Mouse (Mus musculus) inflammation-experienced regulatory T-cells, adult 6 months (primary cell): ENCODE data around the gene Trim56. TPM values are rescaled to one million over a fixed set of nuclear protein-coding genes. Genes with fewer than 3 reads are reported as not detected.
A peak's percentile ranks its signal among the peaks of the same experiment; 100 is the strongest.
"Not testable (repeated sequence)": the region's sequence is repeated elsewhere in the genome, so short reads cannot be mapped to it uniquely, and the experiment has no call there.

Source experiments
- ATAC-seq: one replicate; pipeline ENCODE4 v1.8.0; 2017
- polyA plus RNA-seq, 3 experiments: library from polyadenylated mRNA; unstranded; fragments of 100-300 nt; shearing (Covaris generic); gene quantifications; one replicate each; pipeline ENCODE4 v1.2.1; 2017

Gene Trim56
- polyA plus RNA-seq, result 10 to 100 TPM; 12.2 to 16.5 (median 15.0) TPM

GRCm38 (mm10) chr5:137115866-137116847 is at the start of gene Trim56:
TSS of gene Trim56 (minus strand) at chr5:137116209.
- ATAC-seq, result peak; percentile 91

GRCm38 (mm10) chr5:137161853-137162252 is 45.8 kb upstream of the Trim56 start:
- no peak for ATAC-seq

- peak; percentile 64 for ATAC-seq
Observed at GRCm38 (mm10) chr5:137159461-137159860, 43.5 kb upstream of the Trim56 start.

- ATAC-seq, result no peak
Observed at GRCm38 (mm10) chr5:137153289-137153688, 37.3 kb upstream of the Trim56 start.

GRCm38 (mm10) chr5:137152623-137153022 is 36.6 kb upstream of the Trim56 start:
- no peak for ATAC-seq

- not testable (repeated sequence) for ATAC-seq
Observed at GRCm38 (mm10) chr5:137149272-137149882, 33.4 kb upstream of the Trim56 start, which contains the start of gene Muc3. TSS of gene Muc3 (minus strand) at chr5:137149322.

GRCm38 (mm10) chr5:137140836-137141235 is 24.8 kb upstream of the Trim56 start:
- ATAC-seq, result no peak

GRCm38 (mm10) chr5:137138977-137139376 is 23.0 kb upstream of the Trim56 start:
- ATAC-seq, result no peak

GRCm38 (mm10) chr5:137134959-137135358 is 18.9 kb upstream of the Trim56 start:
- no peak for ATAC-seq

- peak; percentile 60 for ATAC-seq
Observed at GRCm38 (mm10) chr5:137131490-137131889, 15.5 kb upstream of the Trim56 start.

GRCm38 (mm10) chr5:137129281-137129680 is 13.3 kb upstream of the Trim56 start:
- ATAC-seq, result no peak

GRCm38 (mm10) chr5:137123516-137123915 is 7.5 kb upstream of the Trim56 start:
- ATAC-seq, result no peak

GRCm38 (mm10) chr5:137122686-137123193 is 6.7 kb upstream of the Trim56 start:
- peak; percentile 48 for ATAC-seq

GRCm38 (mm10) chr5:137121280-137121679 is 5.3 kb upstream of the Trim56 start:
- ATAC-seq, result no peak

GRCm38 (mm10) chr5:137118878-137119277 is 2.9 kb upstream of the Trim56 start:
- ATAC-seq, result no peak

GRCm38 (mm10) chr5:137117994-137118393 is 2.0 kb upstream of the Trim56 start:
- ATAC-seq, result not testable (repeated sequence)

- ATAC-seq, result no peak
Observed at GRCm38 (mm10) chr5:137116987-137117386, 978 bp upstream of the Trim56 start.

GRCm38 (mm10) chr5:137114891-137115561 is 983 bp downstream of the Trim56 start:
- ATAC-seq, result no peak

- no peak for ATAC-seq
Observed at GRCm38 (mm10) chr5:137111542-137112408, 4.2 kb downstream of the Trim56 start.

- no peak for ATAC-seq
Observed at GRCm38 (mm10) chr5:137110863-137111262, 5.1 kb downstream of the Trim56 start.

- no peak for ATAC-seq
Observed at GRCm38 (mm10) chr5:137109941-137110593, 5.9 kb downstream of the Trim56 start.
